Mouse (Mus musculus): ENCODE measurements around the gene Enpp3.

GRCm38 (mm10) chr10:24822842-24823241 is 19.8 kb downstream of the Enpp3 start:
- no peak for TF ChIP-seq CTCF (IDR thresholded peaks at IDR 0.05; ENCODE audit: low read depth)
- no peak for TF ChIP-seq EP300 (IDR thresholded peaks at IDR 0.05; ENCODE audit: low read depth)
